Mouse (Mus musculus) E14TG2a.4 (cell line): ENCODE data around the gene Hdac9.

Source experiments
- CTCF ChIP-seq: conservative IDR thresholded peaks from 2 replicates; pipeline ENCODE4 v1.5.1; 2014; ENCODE audit warnings: low read length
- NANOG ChIP-seq: IDR thresholded peaks from 2 replicates; pipeline ENCODE4 v1.6.1; 2014; ENCODE audit warnings: borderline replicate concordance, low read length, mixed read lengths

DNA sequence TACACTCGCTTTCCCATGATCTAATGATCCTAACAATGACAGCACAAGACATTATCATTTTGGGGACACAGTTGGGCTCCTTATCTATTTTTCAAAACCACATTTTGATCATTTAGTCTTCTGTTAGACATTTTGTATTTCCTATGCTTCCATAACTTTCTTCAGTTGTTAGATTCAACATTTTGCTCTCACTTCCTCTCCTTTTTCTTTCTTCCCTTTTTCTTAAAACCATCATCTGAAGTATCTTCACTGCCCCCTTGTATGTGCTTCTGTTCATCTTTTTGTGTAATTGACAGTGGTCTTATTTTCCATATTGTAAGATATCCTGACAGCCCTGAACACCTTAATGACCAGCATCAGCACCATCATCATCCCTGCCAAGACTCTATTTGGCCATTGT lies 725.6 kb downstream of the Hdac9 start:
- TF ChIP-seq CTCF (no peak), NANOG (no peak)
